9 mouse cellular contexts compared by ENCODE assay signal in genomic region chr3:28264841-28265150, GRCm38 (mm10). TPM values are rescaled to one million over a fixed set of nuclear protein-coding genes. Genes with fewer than 3 reads are reported as not detected.
A peak's percentile ranks its signal among the peaks of the same experiment; 100 is the strongest.
DNase-seq lines count a peak whose midpoint lies in the region; TF ChIP-seq lines count a peak whose summit lies in the region.
"Had no signal": no experiment of that assay in that cellular context is flagged by ENCODE, and none has a peak within 500 bp of the region (broad histone marks: within the 10 kb centered on the region; RNA-seq: fewer than 3 reads in every experiment).

No protein-coding gene starts in this region.

- no peak for TF ChIP-seq EP300 in heart, adult 2 months (IDR thresholded peaks at IDR 0.05; ENCODE audit: insufficient read depth, low read depth, low read length)

- intact Hi-C loops in heart, adult 2 months (cut with DNase I) = loop anchor here (2.0 to 10.0 kb wide), 3 partner anchors 97 to 280 kb away; no protein-coding TSS in a partner anchor

- no peak for TF ChIP-seq POLR2A in heart, adult 2 months (IDR thresholded peaks at IDR 0.05; ENCODE audit: insufficient read depth, low read depth, low read length)

- 29% methylated on average over 5 of the region's 5 CpGs for WGBS in heart, embryonic 10.5 days
- WGBS in heart, adult 2 months = 56% methylated on average over 5 of the region's 5 CpGs
- 26% methylated on average over 5 of the region's 5 CpGs for WGBS in hindbrain, embryonic 10.5 days
- WGBS in midbrain, embryonic 10.5 days = 25% methylated on average over 5 of the region's 5 CpGs

- no peak overlapping the region; the same call in 1 of the 2 replicates for H3K9ac ChIP-seq in heart, adult 2 months (ENCODE audit: low read depth, low read length)

- no peak for TF ChIP-seq CTCF in heart, adult 2 months (IDR thresholded peaks at IDR 0.05)
- TF ChIP-seq CTCF in E14TG2a.4 (conservative IDR thresholded peaks at IDR 0.05; ENCODE audit: low read length) = no peak

- H3K4me3 ChIP-seq in heart, embryonic 10.5 days = peak overlapping the region; percentile 68
- no peak overlapping the region; the same call in 1 of the 2 replicates for H3K4me3 ChIP-seq in heart, adult 2 months
- H3K4me3 ChIP-seq in E14TG2a.4 (replicated peaks; ENCODE audit: low read length) = peak overlapping the region; percentile 41
- peak overlapping the region; percentile 69 for H3K4me3 ChIP-seq in hindbrain, embryonic 10.5 days
- H3K4me3 ChIP-seq in midbrain, embryonic 10.5 days = peak overlapping the region; percentile 71

- H3K36me3 ChIP-seq in heart, embryonic 10.5 days = no peaks in the 10 kb centered on the region
- no peaks in the 10 kb centered on the region for H3K36me3 ChIP-seq in heart, adult 2 months (ENCODE audit: control insufficient read depth, insufficient read depth, low read length)
- H3K36me3 ChIP-seq in E14TG2a.4 (ENCODE audit: insufficient read depth, low read length) = no peaks in the 10 kb centered on the region
- no peaks in the 10 kb centered on the region for H3K36me3 ChIP-seq in hindbrain, embryonic 10.5 days
- no peaks in the 10 kb centered on the region for H3K36me3 ChIP-seq in midbrain, embryonic 10.5 days

- no peaks in the 10 kb centered on the region for H3K79me2 ChIP-seq in heart, adult 2 months (replicated peaks; ENCODE audit: control insufficient read depth, insufficient read depth, low read length)

- no peak for DNase-seq in heart, embryonic 10.5 days (ENCODE audit: low spot score)
- no peak for DNase-seq in heart, adult 2 months
- no peak for DNase-seq in hindbrain, embryonic 10.5 days (ENCODE audit: low spot score)
- DNase-seq in midbrain, embryonic 10.5 days (ENCODE audit: low spot score) = no peak
- DNase-seq in B cell, adult 2 months = no peak
- no peak for DNase-seq in layer of hippocampus, postnatal 25 days (ENCODE audit: extremely low spot score in 1 of 2, low spot score in 1 of 2)
- DNase-seq in left cerebral cortex, adult 18-20 months (ENCODE audit: low spot score in 2 of 2) = no peak

- no peaks in the 10 kb centered on the region for H3K9me3 ChIP-seq in heart, embryonic 10.5 days
- no peaks in the 10 kb centered on the region for H3K9me3 ChIP-seq in E14TG2a.4 (ENCODE audit: low read length)
- H3K9me3 ChIP-seq in hindbrain, embryonic 10.5 days = no peaks in the 10 kb centered on the region
- no peaks in the 10 kb centered on the region for H3K9me3 ChIP-seq in midbrain, embryonic 10.5 days (replicated peaks)

- no peak overlapping the region for H3K27ac ChIP-seq in heart, embryonic 10.5 days
- H3K27ac ChIP-seq in heart, adult 2 months = no peak overlapping the region
- H3K27ac ChIP-seq in hindbrain, embryonic 10.5 days = peak overlapping the region; percentile 85
- H3K27ac ChIP-seq in midbrain, embryonic 10.5 days (replicated peaks) = peak overlapping the region; percentile 84; the same call in 1 of the 2 replicates

- H3K27me3 ChIP-seq in heart, embryonic 10.5 days (ENCODE audit: insufficient read depth, poor library complexity, severe bottlenecking) = 0 out of 2 replicates have a peak, but pooled peaks cover 8% of the 10 kb centered on the region
- H3K27me3 ChIP-seq in heart, adult 2 months (ENCODE audit: control insufficient read depth, insufficient read depth, low read length) = no peaks in the 10 kb centered on the region
- H3K27me3 ChIP-seq in E14TG2a.4 (ENCODE audit: insufficient read depth, low read length) = peaks cover 70% of the 10 kb centered on the region
- H3K27me3 ChIP-seq in hindbrain, embryonic 10.5 days (ENCODE audit: insufficient read depth, poor library complexity, severe bottlenecking) = peaks cover 41% of the 10 kb centered on the region
- H3K27me3 ChIP-seq in midbrain, embryonic 10.5 days (ENCODE audit: low read depth, poor library complexity, severe bottlenecking) = peaks cover 43% of the 10 kb centered on the region
- H3K27me3 ChIP-seq: CH12.LX had no signal

- H3K4me1 ChIP-seq in heart, embryonic 10.5 days = peaks cover 30% of the 10 kb centered on the region
- peaks cover 4% of the 10 kb centered on the region for H3K4me1 ChIP-seq in heart, adult 2 months (ENCODE audit: control insufficient read depth, insufficient read depth, low read length)
- peaks cover 78% of the 10 kb centered on the region for H3K4me1 ChIP-seq in E14TG2a.4 (replicated peaks; ENCODE audit: low read depth, low read length)
- peaks cover 56% of the 10 kb centered on the region for H3K4me1 ChIP-seq in hindbrain, embryonic 10.5 days (replicated peaks)
- peaks cover 56% of the 10 kb centered on the region for H3K4me1 ChIP-seq in midbrain, embryonic 10.5 days

RNA-seq across cellular contexts. Expression of gene Tnik, which starts 1.8 kb away (rescaled TPM):
- polyA plus RNA-seq in heart, embryonic 10.5 days (2016; fragmentation: Nextera tagmentation; extraction: Ambion mirVana) = 5.9 and 6.1 TPM in 2 replicates
- total RNA-seq in heart, adult 2 months (2021) = 10 to 100 TPM; 26.8 to 29.8 TPM
- polyA plus RNA-seq in heart, adult 2 months (2012; rRNA removed) = 6.6 and 13.6 TPM in 2 replicates
- 14.2 and 16.3 TPM in 2 replicates for polyA plus RNA-seq in hindbrain, embryonic 10.5 days (2016; fragmentation: Nextera tagmentation; extraction: Ambion mirVana)
- polyA plus RNA-seq in midbrain, embryonic 10.5 days (2016; fragmentation: Nextera tagmentation; extraction: Ambion mirVana) = 6.6 and 11.4 TPM in 2 replicates
- total RNA-seq in layer of hippocampus, postnatal 25 days (2021) = 100 to 1,000 TPM; 166 to 227 TPM
- total RNA-seq in left cerebral cortex, adult 18-20 months (2021) = 100 to 1,000 TPM; 172 to 173 TPM

Comparison
In these comparisons a context has a peak if more than half of its experiments do, and no peak if none do; other contexts are left out.
1. H3K27ac ChIP-seq: peak in hindbrain, embryonic 10.5 days (single experiment) and midbrain, embryonic 10.5 days (single experiment); none in heart, embryonic 10.5 days (single experiment) and heart, adult 2 months (single experiment).